Mouse (Mus musculus): ENCODE measurements around the gene Syt14. TPM values are rescaled to one million over a fixed set of nuclear protein-coding genes. Genes with fewer than 3 reads are reported as not detected.

Syt14 gene
- total and polyA plus RNA-seq, 3 experiments = 1.8 to 2.4 TPM; not detected in 1

DNA sequence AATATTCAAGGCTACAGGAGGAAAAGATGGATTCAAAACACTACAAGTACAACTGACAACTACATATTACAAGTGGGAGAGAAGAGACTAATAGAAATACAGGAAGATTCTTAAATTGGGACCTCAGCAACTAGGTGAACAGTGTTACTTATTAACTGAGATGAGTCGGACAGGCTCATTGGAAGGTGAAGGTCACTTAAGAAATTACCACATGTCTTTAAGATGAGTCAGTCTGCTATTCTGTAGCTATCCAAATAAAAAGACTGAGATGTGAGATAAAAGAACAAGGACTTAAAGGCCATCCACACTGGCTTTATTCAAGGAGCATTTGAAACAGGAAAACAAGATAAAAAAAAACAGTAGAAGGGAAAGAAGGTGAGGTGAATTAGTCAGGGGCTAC, 11.3 kb downstream of the Syt14 start:
- no peak overlapping the region for H3K9ac ChIP-seq (ENCODE audit: control insufficient read depth, low read depth, low read length, poor library complexity, severe bottlenecking)
- no peaks in the 10 kb centered on the region for H3K36me3 ChIP-seq (ENCODE audit: control insufficient read depth in 1 of 2, insufficient read depth in 2 of 2, low read length in 2 of 2)
- H3K9me3 ChIP-seq (replicated peaks; ENCODE audit: insufficient read depth, low read length) = no peaks in the 10 kb centered on the region
- H3K4me3 ChIP-seq (ENCODE audit: control insufficient read depth in 1 of 2, insufficient read depth in 1 of 2, low read depth in 2 of 2, low read length in 2 of 2) = no peak overlapping the region
- H3K4me1 ChIP-seq (ENCODE audit: control insufficient read depth in 1 of 2, insufficient read depth in 2 of 2, low read length in 2 of 2) = no peaks in the 10 kb centered on the region
- TF ChIP-seq ZKSCAN1 (IDR thresholded peaks at IDR 0.05; ENCODE audit: low read depth, low read length) (no peak), MAZ (IDR thresholded peaks at IDR 0.05; ENCODE audit: low read depth, low read length) (no peak), MYB (IDR thresholded peaks at IDR 0.05; ENCODE audit: low read depth, low read length) (no peak), NELFE (IDR thresholded peaks at IDR 0.05; ENCODE audit: low read depth, low read length) (no peak), BHLHE40 (IDR thresholded peaks at IDR 0.05; ENCODE audit: borderline replicate concordance, low read depth, low read length) (no peak), USF2 (IDR thresholded peaks at IDR 0.05; ENCODE audit: borderline replicate concordance in 1 of 2, insufficient read depth in 1 of 2, low read depth in 1 of 2, low read length in 2 of 2) (no peak)
- no peaks in the 10 kb centered on the region for H3K79me2 ChIP-seq (ENCODE audit: control insufficient read depth, insufficient read depth, low read length, poor library complexity)
- DNase-seq (ENCODE audit: low read depth, low spot score) = no peak
- H3K27me3 ChIP-seq (ENCODE audit: control insufficient read depth in 1 of 2, insufficient read depth in 2 of 2, low read length in 2 of 2) = no peaks in the 10 kb centered on the region
- H3K27ac ChIP-seq (ENCODE audit: control insufficient read depth, low read depth, low read length) = no peak overlapping the region

- Histone ChIP-seq H3K27ac (ENCODE audit: control insufficient read depth, low read depth, low read length) (no peak overlapping the region), H3K9ac (ENCODE audit: control insufficient read depth, low read depth, low read length, poor library complexity, severe bottlenecking) (no peak overlapping the region), H3K36me3 (ENCODE audit: control insufficient read depth in 1 of 2, insufficient read depth in 2 of 2, low read length in 2 of 2) (peaks cover 0 to 10% of the 10 kb centered on the region in 2 experiments; a peak in 2 of 4 replicates), H3K4me1 (ENCODE audit: control insufficient read depth in 1 of 2, insufficient read depth in 2 of 2, low read length in 2 of 2) (peaks cover 6 to 7% of the 10 kb centered on the region in 2 experiments), H3K4me3 (ENCODE audit: control insufficient read depth in 1 of 2, insufficient read depth in 1 of 2, low read depth in 2 of 2, low read length in 2 of 2) (no peak overlapping the region), H3K27me3 (ENCODE audit: control insufficient read depth in 1 of 2, insufficient read depth in 2 of 2, low read length in 2 of 2) (no peaks in the 10 kb centered on the region), H3K79me2 (ENCODE audit: control insufficient read depth, insufficient read depth, low read length, poor library complexity) (no peaks in the 10 kb centered on the region), H3K9me3 (replicated peaks; ENCODE audit: insufficient read depth, low read length) (no peaks in the 10 kb centered on the region)
- peak; percentile 50 for DNase-seq (ENCODE audit: low read depth, low spot score)
- TF ChIP-seq USF1 (IDR thresholded peaks at IDR 0.05; ENCODE audit: low read depth, low read length) = no peak
- TF ChIP-seq JUND (IDR thresholded peaks at IDR 0.05; ENCODE audit: low read depth, low read length) = no peak
- TF ChIP-seq RAD21 (IDR thresholded peaks at IDR 0.05; ENCODE audit: low read depth, low read length) = no peak
- TF ChIP-seq MXI1 (IDR thresholded peaks at IDR 0.05; ENCODE audit: low read depth, low read length) = no peak
- TF ChIP-seq ZMIZ1 (IDR thresholded peaks at IDR 0.05; ENCODE audit: low read depth, low read length) = no peak
- no peak for TF ChIP-seq MYC (IDR thresholded peaks at IDR 0.05; ENCODE audit: low read depth, low read length)
- TF ChIP-seq SIN3A (IDR thresholded peaks at IDR 0.05; ENCODE audit: low read length) = no peak
- TF ChIP-seq RCOR1 (IDR thresholded peaks at IDR 0.05; ENCODE audit: low read depth, low read length) = peak; percentile 45; the same call in 1 of the 2 replicates
- TF ChIP-seq MEF2A (IDR thresholded peaks at IDR 0.05; ENCODE audit: extremely low read depth, insufficient replicate concordance, low read depth, low read length, poor library complexity, severe bottlenecking) = peak; percentile 34; the same call in 1 of the 2 replicates
- TF ChIP-seq SMC3 (IDR thresholded peaks at IDR 0.05; ENCODE audit: low read depth, low read length) = no peak
- TF ChIP-seq TCF12 (IDR thresholded peaks at IDR 0.05; ENCODE audit: low read depth, low read length) = peak; percentile 76
- no peak for TF ChIP-seq TAL1 (IDR thresholded peaks at IDR 0.05; ENCODE audit: low read length)
- TF ChIP-seq EP300 (IDR thresholded peaks at IDR 0.05; ENCODE audit: low read depth in 1 of 2, low read length in 2 of 2) = peak; percentile 38 to 62; a peak in 2 of 4 replicates
- TF ChIP-seq GABPA (IDR thresholded peaks at IDR 0.05; ENCODE audit: low read depth, low read length) = no peak
- peak; percentile 72 for TF ChIP-seq ETS1 (IDR thresholded peaks at IDR 0.05; ENCODE audit: low read depth, low read length)
- no peak for TF ChIP-seq MAFK (IDR thresholded peaks at IDR 0.05; ENCODE audit: borderline replicate concordance, low read depth, low read length)
- TF ChIP-seq CHD2 (IDR thresholded peaks at IDR 0.05; ENCODE audit: low read length) = no peak
- peak; percentile 82 for TF ChIP-seq GATA1 (IDR thresholded peaks at IDR 0.05; ENCODE audit: low read depth, low read length)
- TF ChIP-seq CTCF (IDR thresholded peaks at IDR 0.05 in 2 of 3, conservative IDR thresholded peaks at IDR 0.05 in 1 of 3; ENCODE audit: control insufficient read depth in 1 of 3, insufficient read depth in 1 of 3, low read depth in 2 of 3, low read length in 3 of 3, poor library complexity in 1 of 3, severe bottlenecking in 1 of 3) = no peak
- TF ChIP-seq MYB (IDR thresholded peaks at IDR 0.05; ENCODE audit: low read depth, low read length) = no peak
Measured at GRCm38 (mm10) chr1:193012351-193012750, 23.2 kb downstream of the Syt14 start.
